Mouse (Mus musculus): ENCODE results near the gene Zfp970.
"Not testable (repeated sequence)": the region's sequence is repeated elsewhere in the genome, so short reads cannot be mapped to it uniquely, and the experiment has no call there.

The Zfp970 gene

DNA sequence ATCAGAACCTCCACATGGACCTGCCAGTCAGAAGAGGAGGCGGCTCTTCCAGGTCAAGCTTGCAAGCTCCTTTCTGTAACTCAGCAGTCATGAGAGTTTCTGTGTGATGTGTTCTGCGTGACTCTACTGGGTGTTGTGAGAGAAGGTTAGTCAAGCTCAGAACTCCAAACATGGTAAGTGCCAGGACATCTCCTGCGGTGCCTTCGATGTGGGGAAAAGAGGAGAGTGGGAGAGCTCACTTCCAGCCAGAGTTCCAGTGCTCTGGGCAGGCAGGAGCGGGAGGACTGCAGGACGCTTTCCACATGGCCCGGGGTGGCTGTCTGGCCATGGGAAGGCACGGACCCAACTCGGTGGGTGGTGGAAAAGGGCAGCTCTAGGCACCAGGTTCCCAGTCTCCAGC is at the start of gene Zfp970:
TSS of gene Zfp970 (plus strand) at position 58 of the 400 bp plus-strand sequence.
- peak; percentile 7 for DNase-seq (ENCODE audit: low spot score)

DNA sequence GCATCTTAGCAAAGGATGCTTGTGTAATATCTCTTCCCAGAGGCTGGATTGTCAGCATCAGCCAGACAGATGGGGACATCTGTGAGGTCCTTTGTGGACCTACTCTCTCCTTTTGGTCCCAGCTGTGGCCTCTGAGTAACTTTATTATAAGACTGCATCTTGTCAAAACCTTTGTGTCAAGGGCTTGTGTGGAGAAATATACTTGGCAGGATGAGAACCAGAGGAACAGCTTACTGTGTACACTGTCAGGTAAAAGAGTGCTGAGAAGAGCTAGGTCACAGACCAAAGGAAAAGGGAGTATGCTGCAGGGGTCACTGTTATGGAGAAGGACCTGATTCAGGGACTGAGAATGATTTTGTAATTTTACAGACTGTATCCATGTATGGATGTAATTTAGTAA is 3.7 kb downstream of the Zfp970 start:
- not testable (repeated sequence) for DNase-seq (ENCODE audit: low spot score)

DNA sequence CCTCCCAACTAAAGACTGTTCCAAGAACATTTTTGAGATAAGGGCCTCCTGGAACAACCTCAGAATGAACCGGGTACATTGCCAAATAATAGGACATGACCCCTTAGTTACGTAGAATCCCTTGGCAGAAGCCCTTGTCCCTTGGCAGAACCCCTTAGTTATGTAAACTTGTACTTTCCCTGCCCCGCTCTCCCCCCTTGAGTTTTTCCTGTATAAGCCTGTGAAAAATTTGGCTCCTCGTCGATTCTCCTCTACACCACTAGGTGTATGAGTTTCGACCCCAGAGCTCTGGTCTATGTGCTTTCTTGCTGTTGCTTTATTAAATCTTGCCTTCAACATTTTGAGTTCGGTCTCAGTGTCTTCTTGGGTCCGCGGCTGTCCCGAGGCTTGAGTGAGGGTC is 7.7 kb downstream of the Zfp970 start:
- DNase-seq (ENCODE audit: low spot score): not testable (repeated sequence)

DNA sequence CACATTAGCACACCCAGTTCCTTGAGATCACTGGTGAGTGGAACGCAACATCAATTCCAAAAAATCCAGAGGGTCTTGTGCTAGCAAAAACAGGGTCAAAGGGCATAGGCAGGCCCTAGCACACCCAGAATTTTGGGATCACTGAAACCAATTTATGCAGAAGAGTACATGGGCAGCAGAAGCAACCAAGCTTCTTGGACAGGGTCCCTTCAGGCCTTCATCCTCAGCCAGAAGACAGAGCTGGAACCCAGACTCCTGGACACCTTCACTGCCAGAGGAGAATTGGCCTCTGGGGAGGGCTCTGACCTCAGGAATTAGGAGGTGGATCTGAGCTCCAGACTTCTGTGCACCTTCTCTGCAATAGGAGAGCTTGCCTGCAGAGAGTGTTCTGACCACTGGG is 17.4 kb downstream of the Zfp970 start:
- DNase-seq (ENCODE audit: low spot score): not testable (repeated sequence)

DNA sequence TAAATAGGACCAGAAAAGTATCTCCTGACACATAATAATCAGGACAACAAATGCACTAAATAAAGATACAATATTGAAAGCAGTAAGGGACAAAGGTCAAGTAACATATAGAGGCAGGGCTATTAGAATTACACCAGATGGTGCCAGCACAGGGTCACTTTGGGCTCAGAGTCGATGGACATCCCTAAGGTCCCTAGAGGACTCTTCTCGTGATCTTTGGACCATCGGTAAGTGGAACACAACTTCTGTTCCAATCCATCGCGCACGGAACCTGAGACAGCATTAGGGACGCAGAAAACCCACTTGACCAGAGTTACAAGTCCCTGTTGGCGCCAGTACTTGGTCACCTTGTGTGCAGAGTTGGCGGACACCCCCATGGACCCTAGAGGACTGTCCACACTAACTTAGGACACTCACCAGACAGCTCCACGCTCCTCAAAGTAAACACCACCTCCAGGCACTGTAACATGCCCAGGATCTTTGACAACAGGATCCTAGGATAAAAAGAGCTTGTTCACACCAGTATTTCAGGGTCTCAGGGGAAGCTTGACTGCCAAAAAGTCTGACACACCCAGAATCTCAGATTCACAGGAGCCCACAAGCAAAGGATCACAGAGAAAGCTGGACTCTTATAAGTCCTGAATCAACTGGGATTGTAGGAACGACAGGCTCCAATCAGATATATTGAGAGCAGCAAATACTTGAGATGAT is 18.9 kb downstream of the Zfp970 start:
- DNase-seq (ENCODE audit: low spot score): not testable (repeated sequence)

DNA sequence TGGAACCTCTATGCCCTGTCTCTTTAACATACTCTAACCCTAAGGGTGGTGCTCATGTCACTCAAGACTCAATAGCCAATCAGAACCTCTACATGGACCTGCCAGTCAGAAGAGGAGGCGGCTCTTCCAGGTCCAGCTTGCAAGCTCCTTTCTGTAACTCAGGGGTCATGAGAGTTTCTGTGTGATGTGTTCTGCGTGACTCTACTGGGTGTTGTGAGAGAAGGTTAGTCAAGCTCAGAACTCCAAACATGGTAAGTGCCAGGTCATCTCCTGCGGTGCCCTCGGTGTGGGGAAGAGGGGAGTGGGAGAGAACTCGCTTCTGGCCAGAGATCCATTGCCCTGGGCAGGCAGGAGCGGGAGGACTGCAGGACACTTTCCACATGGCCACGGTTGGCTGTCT is 33.5 kb downstream of the Zfp970 start, which contains the start of gene Gm14403:
TSS of gene Gm14403 (plus strand) at position 149 of the 400 bp plus-strand sequence.
- peak; percentile 66 for DNase-seq (ENCODE audit: low spot score)

DNA sequence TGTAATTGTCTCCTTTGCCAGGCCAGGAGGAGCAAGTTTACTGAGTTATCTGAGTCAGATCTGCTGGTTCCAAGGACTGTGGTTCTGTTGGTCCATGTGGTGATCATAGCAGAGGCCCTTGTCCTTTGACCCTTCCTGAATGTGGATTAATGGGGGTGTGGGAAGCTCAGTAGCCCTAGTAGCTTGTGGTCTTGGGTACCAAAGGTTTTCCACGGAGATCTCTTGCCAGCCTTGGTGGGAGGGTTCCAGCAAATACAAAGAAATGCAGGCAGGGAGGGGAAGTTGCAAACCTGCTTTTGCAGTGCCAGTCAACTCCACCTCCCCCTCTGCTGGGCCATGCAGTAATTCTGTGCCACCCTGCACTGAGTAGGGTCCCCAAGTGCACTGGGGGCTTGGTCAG is 34.6 kb downstream of the Zfp970 start:
- not testable (repeated sequence) for DNase-seq (ENCODE audit: low spot score)

DNA sequence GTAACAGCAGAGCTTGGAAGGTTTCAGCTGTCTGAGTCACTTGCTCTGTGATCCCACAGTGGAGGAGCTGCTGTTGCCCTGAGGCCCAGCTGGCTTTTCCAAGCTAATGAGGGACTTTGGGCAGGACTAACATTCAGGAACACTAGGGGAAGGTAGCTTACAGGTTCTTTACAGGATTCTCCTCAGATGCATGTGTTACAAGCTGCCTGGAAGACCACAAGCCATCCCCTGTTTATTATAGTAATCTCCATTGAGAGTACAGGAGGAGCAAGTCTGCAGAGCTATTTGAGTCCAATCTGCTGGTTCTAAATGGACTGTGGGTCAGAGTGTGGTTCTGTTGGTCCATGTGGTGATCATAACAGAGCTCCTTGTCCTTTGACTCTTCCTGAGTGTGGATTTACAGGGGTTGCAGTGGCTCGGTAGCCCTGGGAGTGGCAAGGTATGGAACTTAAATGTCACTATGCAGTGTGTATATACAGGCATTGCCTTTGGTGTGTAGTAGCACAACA is 40.7 kb downstream of the Zfp970 start:
- DNase-seq (ENCODE audit: low spot score): not testable (repeated sequence)

DNA sequence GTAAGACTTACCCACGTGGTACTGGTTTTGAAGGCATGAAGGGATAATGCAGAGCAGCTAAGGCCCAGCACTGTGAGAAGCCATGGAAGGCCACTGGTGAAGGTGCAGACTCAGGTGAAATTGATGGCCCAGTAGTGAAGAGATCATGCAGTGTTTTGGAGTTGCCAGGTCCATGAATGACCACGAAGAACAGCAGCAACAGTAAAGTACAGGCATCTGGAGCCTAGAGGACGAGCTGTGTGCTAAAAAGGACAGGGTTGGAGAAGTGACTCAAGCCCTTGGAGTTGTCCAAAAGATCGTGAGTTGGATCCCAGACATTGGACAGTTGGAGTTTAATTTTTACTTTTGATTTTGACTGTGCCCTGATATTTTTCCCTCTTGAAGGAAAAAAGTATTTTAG is 46.8 kb downstream of the Zfp970 start:
- not testable (repeated sequence) for DNase-seq (ENCODE audit: low spot score)

DNA sequence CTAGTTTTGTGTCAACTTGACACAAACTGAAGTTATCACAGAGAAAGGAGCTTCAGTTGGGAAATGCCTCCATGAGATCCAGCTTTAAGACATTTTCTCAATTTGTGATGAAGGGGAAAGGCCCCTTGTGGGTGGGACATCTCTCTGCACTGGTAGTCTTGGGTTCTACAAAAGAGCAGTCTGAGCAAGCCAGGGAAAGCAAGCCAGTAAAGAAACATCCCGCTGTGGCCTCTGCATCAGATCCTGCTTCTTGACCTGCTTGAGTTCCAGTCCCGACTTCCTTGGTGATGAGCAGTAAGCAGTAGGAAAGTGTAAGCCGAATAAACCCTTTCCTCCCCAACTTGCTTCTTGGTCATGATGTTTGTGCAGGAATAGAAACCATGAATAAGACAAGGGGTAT is 47.4 kb downstream of the Zfp970 start:
- not testable (repeated sequence) for DNase-seq (ENCODE audit: low spot score)

DNA sequence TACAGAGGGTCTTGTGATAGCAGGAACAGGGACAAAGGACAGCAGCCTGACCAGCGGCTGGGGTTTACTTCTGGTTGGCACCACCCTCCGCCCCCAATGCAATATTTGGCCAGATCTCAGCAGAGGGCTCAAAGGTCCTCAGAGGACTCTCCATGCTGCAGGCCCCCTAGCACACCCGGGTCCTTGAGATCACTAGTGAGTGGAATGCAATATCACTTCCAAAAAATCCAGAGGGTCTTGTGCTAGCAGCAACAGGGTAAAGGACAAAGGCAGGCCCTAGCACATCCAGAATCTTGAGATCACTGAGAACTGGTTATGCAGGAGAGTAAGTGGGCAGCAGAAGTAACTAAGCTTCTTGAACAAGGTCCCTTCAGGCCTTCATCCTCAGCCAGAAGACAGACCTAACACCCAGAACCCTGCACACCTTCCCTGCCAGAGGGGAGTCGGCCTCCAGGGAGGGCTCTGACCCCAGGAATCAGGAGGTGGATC is 49.5 kb downstream of the Zfp970 start:
- DNase-seq (ENCODE audit: low spot score): not testable (repeated sequence)

DNA sequence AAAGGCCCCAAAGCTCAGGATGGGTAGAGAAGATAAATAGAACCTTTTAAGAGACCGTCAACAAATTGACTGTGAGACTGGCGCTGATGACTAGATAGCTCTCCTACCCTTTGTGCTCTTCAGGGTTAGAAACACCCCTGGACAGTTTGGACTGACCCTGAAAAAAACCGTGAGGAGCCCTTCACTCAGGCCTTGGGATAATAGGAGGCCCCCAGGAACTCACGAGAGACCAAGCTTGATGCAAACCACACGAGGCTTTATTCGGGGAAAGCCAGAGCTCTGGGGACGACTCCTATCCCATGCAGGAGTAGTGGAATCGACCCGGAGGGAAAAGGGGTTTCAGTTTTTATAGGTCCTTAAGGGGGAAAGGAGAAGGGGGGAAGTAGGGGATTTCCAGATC is 53.2 kb downstream of the Zfp970 start:
- not testable (repeated sequence) for DNase-seq (ENCODE audit: low spot score)

DNA sequence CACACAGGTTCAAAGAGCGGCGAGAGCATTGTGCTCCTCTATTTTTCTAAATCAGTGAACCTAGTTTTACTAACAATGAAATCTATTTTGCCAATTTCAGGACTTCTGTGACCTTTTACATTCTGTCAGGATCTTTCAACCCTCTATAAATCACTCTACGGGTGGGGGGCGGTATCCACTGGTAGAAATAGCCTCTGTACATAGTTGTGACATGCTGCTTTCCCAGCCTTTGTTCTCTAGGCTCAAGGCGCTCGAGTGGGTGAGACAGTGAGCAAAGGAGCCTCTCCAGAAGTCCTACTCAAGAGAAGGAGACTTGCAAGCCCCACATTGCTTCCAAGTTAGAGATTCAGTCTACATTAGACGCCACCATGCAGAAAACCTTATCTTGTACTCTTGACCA is 53.8 kb downstream of the Zfp970 start:
- DNase-seq (ENCODE audit: low spot score): not testable (repeated sequence)

DNA sequence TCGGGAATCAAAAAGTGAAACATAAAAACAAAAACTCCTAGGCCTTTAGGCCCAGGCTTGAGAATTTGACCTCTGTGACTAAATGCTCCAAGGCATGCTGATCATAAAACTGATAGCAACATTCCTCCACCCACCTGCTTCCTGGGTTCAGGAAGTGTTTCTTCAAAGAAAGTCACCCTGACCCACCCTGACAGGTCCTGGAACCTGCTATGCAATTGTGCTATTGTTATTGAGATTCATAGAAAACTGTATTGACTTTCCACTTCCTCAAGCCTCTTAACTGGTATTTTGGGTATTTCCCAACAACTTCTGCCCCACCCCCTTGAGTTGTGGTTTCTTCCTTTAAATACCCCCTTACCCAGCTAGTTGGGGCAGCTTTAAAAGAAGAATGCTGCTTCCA is 54.4 kb downstream of the Zfp970 start:
- not testable (repeated sequence) for DNase-seq (ENCODE audit: low spot score)

DNA sequence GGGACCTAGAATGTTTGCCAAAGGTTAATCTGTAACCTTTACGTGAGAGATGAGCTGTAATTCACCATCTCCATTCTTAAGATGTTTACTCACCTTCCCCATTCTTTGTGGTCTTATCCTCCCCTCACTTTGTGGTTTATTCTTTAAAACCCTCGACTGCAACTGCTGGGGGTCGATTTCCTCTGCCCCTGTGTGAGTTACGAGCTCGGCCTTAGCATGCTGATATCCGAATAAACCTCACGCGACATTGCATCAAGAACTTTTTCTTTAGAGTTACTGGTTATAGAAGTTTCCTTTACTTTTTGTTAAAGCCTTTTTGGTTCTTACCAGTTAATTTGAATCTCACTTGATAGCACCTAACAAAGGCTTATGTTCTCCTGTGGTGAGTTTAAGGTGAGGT is 55.5 kb downstream of the Zfp970 start:
- DNase-seq (ENCODE audit: low spot score): no peak

DNA sequence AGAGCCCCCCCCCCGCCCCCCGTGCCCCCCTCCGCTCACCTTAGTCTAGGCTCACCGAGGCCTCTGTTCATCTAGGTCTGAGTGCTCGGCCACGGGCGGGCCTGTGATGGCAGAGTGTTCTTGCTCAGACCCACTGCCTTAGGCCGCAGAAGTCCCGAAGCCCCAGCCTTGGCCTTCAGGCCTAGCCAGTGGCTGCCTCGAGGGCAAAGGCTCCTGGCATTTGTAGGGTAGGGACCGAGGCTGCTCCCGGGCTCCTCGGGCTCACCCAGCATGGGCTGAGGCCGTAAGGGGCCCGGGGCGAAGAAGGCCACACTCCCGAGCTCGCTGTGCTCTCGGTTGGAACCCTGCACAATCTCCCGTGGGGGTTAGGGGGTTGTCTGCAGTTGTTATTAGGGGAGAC is 58.5 kb downstream of the Zfp970 start:
- no peak for DNase-seq (ENCODE audit: low spot score)

DNA sequence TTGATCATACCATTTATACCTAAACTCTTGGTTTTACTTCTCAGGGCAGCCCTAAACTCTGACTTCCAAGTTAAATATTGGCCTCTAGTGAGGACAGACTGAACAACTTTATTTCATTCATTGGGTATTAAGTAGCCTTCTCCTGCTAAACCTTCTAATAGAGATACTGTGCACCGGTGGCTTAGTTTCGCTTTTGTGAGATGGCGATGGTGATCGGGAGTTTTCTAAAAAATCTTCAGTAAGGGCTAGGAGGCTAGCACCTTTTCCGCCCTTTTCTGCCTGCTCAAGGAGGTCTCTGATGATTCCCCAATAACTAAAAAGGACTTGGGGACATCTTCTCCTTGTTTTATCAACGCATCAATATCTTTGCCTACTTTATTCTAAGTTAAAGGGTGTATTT is 59.1 kb downstream of the Zfp970 start:
- not testable (repeated sequence) for DNase-seq (ENCODE audit: low spot score)

DNA sequence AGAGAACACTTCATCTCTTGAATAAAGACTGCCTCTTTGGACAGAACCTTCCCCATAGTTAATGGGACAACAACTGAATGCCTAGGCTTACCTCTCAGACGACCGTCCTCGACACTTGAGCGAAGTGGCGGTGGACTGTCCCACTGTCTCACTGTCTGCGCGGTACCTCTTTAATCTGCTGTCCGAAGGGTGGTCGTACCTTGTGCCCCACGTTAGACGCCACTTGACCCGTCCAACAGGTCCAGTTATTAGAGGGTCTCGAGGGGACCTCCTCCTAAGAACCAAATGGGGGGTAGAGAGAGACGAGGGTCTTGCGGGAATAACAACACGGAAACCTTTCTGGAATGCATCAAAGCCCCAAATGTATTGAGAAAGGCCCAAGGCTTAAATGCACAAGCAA is 59.6 kb downstream of the Zfp970 start:
- DNase-seq (ENCODE audit: low spot score): not testable (repeated sequence)
